ENCODE assay signal across 12 mouse cellular contexts in genomic region chr4:148056801-148057200, GRCm38 (mm10). TPM values are rescaled to one million over a fixed set of nuclear protein-coding genes. Genes with fewer than 3 reads are reported as not detected.
A peak's percentile ranks its signal among the peaks of the same experiment; 100 is the strongest.
DNase-seq lines count a peak whose midpoint lies in the region; ATAC-seq lines count a peak whose summit lies in the region.
"Had no signal": no experiment of that assay in that cellular context is flagged by ENCODE, and none has a peak within 500 bp of the region (broad histone marks: within the 10 kb centered on the region; RNA-seq: fewer than 3 reads in every experiment).

No protein-coding gene starts in this region.

- H3K4me2 ChIP-seq in kidney, embryonic 16.5 days (replicated peaks; ENCODE audit: low read depth, low read length) = no peak overlapping the region
- H3K4me2 ChIP-seq in liver, embryonic 15.5 days = no peak overlapping the region
- H3K4me2 ChIP-seq: stomach, embryonic 15.5 days had no signal

- DNase-seq in kidney, adult 11 months = peak; percentile 87
- DNase-seq in gastrocnemius, postnatal 25 days = peak; percentile 89
- DNase-seq in heart, postnatal 10 days = peak; percentile 85 to 89
- no peak for DNase-seq in urinary bladder, postnatal 14 days (ENCODE audit: low spot score)
- DNase-seq: layer of hippocampus, postnatal 36 days had no signal

- ATAC-seq in kidney, embryonic 16.5 days (ENCODE audit: low FRiP score, low TSS enrichment) = no peak
- ATAC-seq in liver, embryonic 15.5 days (ENCODE audit: insufficient read depth) = peak; percentile 45
- no peak for ATAC-seq in inflammation-experienced regulatory T-cells, adult 6 months
- ATAC-seq: lung, postnatal 0 days had no signal

- intact Hi-C loops in heart, postnatal 10 days (cut with DNase I) = no loop called here

- no peak overlapping the region for H3K27ac ChIP-seq in kidney, embryonic 16.5 days (ENCODE audit: low read length)
- peak overlapping the region; percentile 51 for H3K27ac ChIP-seq in liver, embryonic 15.5 days (replicated peaks)
- H3K27ac ChIP-seq: stomach, embryonic 15.5 days had no signal

- 59% methylated on average over 4 of the region's 4 CpGs for WGBS in kidney, embryonic 16.5 days
- 83% methylated on average over 4 of the region's 4 CpGs for WGBS in liver, embryonic 15.5 days (ENCODE audit: insufficient replicate concordance)

- H3K4me1 ChIP-seq in kidney, embryonic 16.5 days (ENCODE audit: insufficient read depth, low read length) = no peaks in the 10 kb centered on the region
- peaks cover 19% of the 10 kb centered on the region for H3K4me1 ChIP-seq in liver, embryonic 15.5 days (replicated peaks)
- H3K4me1 ChIP-seq: stomach, embryonic 15.5 days had no signal

- H3K9me3 ChIP-seq in kidney, embryonic 16.5 days (ENCODE audit: low read length) = no peaks in the 10 kb centered on the region
- H3K9me3 ChIP-seq in liver, embryonic 15.5 days (replicated peaks) = no peaks in the 10 kb centered on the region
- H3K9me3 ChIP-seq: G1E; stomach, embryonic 15.5 days had no signal

- no peaks in the 10 kb centered on the region for H3K27me3 ChIP-seq in kidney, embryonic 16.5 days (ENCODE audit: insufficient read depth, low read length)
- no peaks in the 10 kb centered on the region for H3K27me3 ChIP-seq in liver, embryonic 15.5 days
- H3K27me3 ChIP-seq: stomach, embryonic 15.5 days had no signal

- H3K9ac ChIP-seq in kidney, embryonic 16.5 days (replicated peaks; ENCODE audit: low read length) = no peak overlapping the region
- no peak overlapping the region for H3K9ac ChIP-seq in liver, embryonic 15.5 days
- H3K9ac ChIP-seq: stomach, embryonic 15.5 days had no signal

- no peak overlapping the region for H3K4me3 ChIP-seq in kidney, embryonic 16.5 days (ENCODE audit: low read length)
- no peak overlapping the region for H3K4me3 ChIP-seq in liver, embryonic 15.5 days (replicated peaks)
- H3K4me3 ChIP-seq: stomach, embryonic 15.5 days had no signal

- peaks cover 55% of the 10 kb centered on the region for H3K36me3 ChIP-seq in kidney, embryonic 16.5 days (ENCODE audit: insufficient read depth, low read length)
- peaks cover 72% of the 10 kb centered on the region for H3K36me3 ChIP-seq in liver, embryonic 15.5 days (replicated peaks)

RNA-seq across cellular contexts. Expression of gene Mthfr, which starts 17.9 kb away (rescaled TPM):
- polyA plus RNA-seq in kidney, embryonic 16.5 days (2015; fragmentation: Nextera tagmentation; extraction: Ambion mirVana) = 26.5 and 28.1 TPM in 2 replicates
- total RNA-seq in gastrocnemius, postnatal 25 days (2021) = 1 to 10 TPM; 6.8 to 9.4 TPM
- total RNA-seq in heart, postnatal 10 days (2021) = 10 to 100 TPM; 15.2 to 16.5 TPM
- polyA plus RNA-seq in liver, embryonic 15.5 days (2015; fragmentation: Nextera tagmentation; extraction: Ambion mirVana) = 9.8 and 10.0 TPM in 2 replicates
- polyA plus RNA-seq in inflammation-experienced regulatory T-cells, adult 6 months (2017; shearing (Covaris generic)) = 10 to 100 TPM in 1 of 3 experiments, 1 to 10 TPM in 2; 9.2 to 12.0 (median 9.5) TPM

RNA-seq across cellular contexts. Expression of gene Clcn6, which starts 18.2 kb away (rescaled TPM):
- 6.4 and 6.8 TPM in 2 replicates for polyA plus RNA-seq in kidney, embryonic 16.5 days (2015; fragmentation: Nextera tagmentation; extraction: Ambion mirVana)
- 1 to 10 TPM; 3.5 to 4.7 TPM for total RNA-seq in gastrocnemius, postnatal 25 days (2021)
- total RNA-seq in heart, postnatal 10 days (2021) = 10 to 100 TPM; 11.0 to 14.6 TPM
- 1.5 and 1.6 TPM in 2 replicates for polyA plus RNA-seq in liver, embryonic 15.5 days (2015; fragmentation: Nextera tagmentation; extraction: Ambion mirVana)
- polyA plus RNA-seq in inflammation-experienced regulatory T-cells, adult 6 months (2017; shearing (Covaris generic)) = 1 to 10 TPM; 3.8 to 7.0 (median 6.3) TPM

RNA-seq across cellular contexts. Expression of gene Agtrap, which starts 31.0 kb away (rescaled TPM):
- polyA plus RNA-seq in kidney, embryonic 16.5 days (2015; fragmentation: Nextera tagmentation; extraction: Ambion mirVana) = 28.1 and 31.5 TPM in 2 replicates
- total RNA-seq in gastrocnemius, postnatal 25 days (2021) = 10 to 100 TPM; 10.9 to 16.2 TPM
- total RNA-seq in heart, postnatal 10 days (2021) = 10 to 100 TPM; 33.6 to 37.0 TPM
- 10.0 and 11.0 TPM in 2 replicates for polyA plus RNA-seq in liver, embryonic 15.5 days (2015; fragmentation: Nextera tagmentation; extraction: Ambion mirVana)
- 10 to 100 TPM; 13.3 to 21.5 (median 14.3) TPM for polyA plus RNA-seq in inflammation-experienced regulatory T-cells, adult 6 months (2017; shearing (Covaris generic))

RNA-seq across cellular contexts. Expression of gene Nppa, which starts 56.3 kb away (rescaled TPM):
- polyA plus RNA-seq in kidney, embryonic 16.5 days (2015; fragmentation: Nextera tagmentation; extraction: Ambion mirVana) = 0.41 and 1.00 TPM in 2 replicates
- total RNA-seq in gastrocnemius, postnatal 25 days (2021) = not detected
- 1,000 to 10,000 TPM in 1 of 2 experiments, 100 to 1,000 TPM in 1; 613 to 1,804 TPM for total RNA-seq in heart, postnatal 10 days (2021)
- polyA plus RNA-seq in liver, embryonic 15.5 days (2015; fragmentation: Nextera tagmentation; extraction: Ambion mirVana) = 1.3 and 1.4 TPM in 2 replicates
- not detected for polyA plus RNA-seq in inflammation-experienced regulatory T-cells, adult 6 months (2017; shearing (Covaris generic))
- total RNA-seq: G1E; hematopoietic stem cell, adult 5-6 weeks; layer of hippocampus, postnatal 36 days had no signal
- polyA plus RNA-seq: G1E had no signal
